Mouse (Mus musculus) ovary, adult 18-20 months (tissue): ENCODE results near the gene 4933415A04Rik.

Experiments
- DNase-seq: peaks from one replicate; pipeline ENCODE4 v3.0.0; 2022; ENCODE audit warnings: low spot score, mixed read lengths

4933415A04Rik gene

GRCm38 (mm10) chr11:43632566-43632965 is 45.7 kb downstream of the 4933415A04Rik start:
- DNase-seq: no peak

GRCm38 (mm10) chr11:43633165-43633564 is 46.3 kb downstream of the 4933415A04Rik start:
- no peak for DNase-seq

- DNase-seq: peak; percentile 50
Measured at GRCm38 (mm10) chr11:43633658-43634401, 47.0 kb downstream of the 4933415A04Rik start.

GRCm38 (mm10) chr11:43636761-43637160 is 49.9 kb downstream of the 4933415A04Rik start:
- DNase-seq: no peak

- DNase-seq: no peak
Measured at GRCm38 (mm10) chr11:43638486-43638885, 51.6 kb downstream of the 4933415A04Rik start.
